Mouse (Mus musculus) mesoderm, embryonic 11.5 days (tissue): ENCODE results near the gene Eif1ad.
A peak's percentile ranks its signal among the peaks of the same experiment; 100 is the strongest.
"Not testable (repeated sequence)": the region's sequence is repeated elsewhere in the genome, so short reads cannot be mapped to it uniquely, and the experiment has no call there.

Experiments used
- DNase-seq: peaks from one replicate; pipeline ENCODE4 v3.0.0-alpha.2; 2012; ENCODE audit warnings: low read depth, low spot score

Eif1ad gene

DNA sequence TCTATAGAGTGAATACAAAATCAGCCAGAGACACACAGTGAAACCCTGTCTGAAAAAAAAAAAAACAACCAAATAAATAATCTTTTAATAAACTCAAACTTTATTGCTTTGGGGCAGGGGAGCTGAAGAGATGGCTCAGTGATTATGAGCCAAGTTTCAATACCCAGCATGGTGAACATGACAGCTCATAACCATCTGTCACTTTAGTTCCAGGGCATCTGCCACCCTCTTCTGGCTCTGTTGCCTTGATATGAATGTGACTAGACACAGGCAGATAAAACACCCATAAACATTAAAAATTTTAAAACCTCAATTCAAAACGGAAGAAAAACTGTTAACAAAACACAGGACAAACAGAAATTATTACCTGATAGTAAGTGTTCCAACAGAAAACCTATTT lies 10.9 kb downstream of the Eif1ad start:
- no peak for DNase-seq

GRCm38 (mm10) chr19:5383326-5383725 lies 16.8 kb downstream of the Eif1ad start:
- DNase-seq, result no peak

GRCm38 (mm10) chr19:5384715-5385114 lies 18.2 kb downstream of the Eif1ad start:
- DNase-seq, result no peak

GRCm38 (mm10) chr19:5388011-5388441 lies 21.5 kb downstream of the Eif1ad start:
- DNase-seq, result no peak

DNA sequence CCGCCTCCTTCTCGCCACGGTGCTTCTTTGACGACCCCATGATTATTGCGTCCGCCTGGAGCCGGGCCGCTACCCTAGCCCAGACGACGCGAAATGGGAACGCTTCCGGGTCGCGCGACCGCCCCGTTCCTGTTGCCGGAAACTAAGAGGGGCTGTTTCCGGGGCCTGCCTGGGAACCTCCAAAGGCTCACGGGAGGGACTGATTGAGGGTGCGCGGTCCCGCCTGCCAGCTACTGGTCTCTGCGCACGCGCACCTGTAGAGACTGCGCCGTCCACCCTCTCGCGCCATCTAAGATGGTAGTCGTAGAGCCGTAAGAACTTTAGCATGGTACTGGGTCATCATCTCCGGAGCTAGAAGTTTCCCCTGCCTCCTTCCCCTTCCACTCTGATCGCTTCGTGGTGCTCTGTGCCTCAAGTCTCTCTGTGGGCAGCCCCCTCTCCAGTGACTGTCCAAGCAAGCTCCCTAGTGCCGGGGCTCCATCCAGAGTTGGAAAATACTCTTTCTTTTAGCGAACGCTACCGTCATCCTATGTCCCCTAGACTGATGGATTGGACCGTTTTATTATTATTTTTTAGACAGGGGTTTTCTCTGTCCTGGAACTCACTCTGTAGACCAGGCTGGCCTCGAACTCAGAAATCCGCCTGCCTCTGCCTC lies 22.2 kb downstream of the Eif1ad start, which contains the start of gene Sart1:
Gene Sart1, minus strand, starts transcription at position 116 of the 655 bp plus-strand sequence.
- peak; percentile 96 for DNase-seq

DNA sequence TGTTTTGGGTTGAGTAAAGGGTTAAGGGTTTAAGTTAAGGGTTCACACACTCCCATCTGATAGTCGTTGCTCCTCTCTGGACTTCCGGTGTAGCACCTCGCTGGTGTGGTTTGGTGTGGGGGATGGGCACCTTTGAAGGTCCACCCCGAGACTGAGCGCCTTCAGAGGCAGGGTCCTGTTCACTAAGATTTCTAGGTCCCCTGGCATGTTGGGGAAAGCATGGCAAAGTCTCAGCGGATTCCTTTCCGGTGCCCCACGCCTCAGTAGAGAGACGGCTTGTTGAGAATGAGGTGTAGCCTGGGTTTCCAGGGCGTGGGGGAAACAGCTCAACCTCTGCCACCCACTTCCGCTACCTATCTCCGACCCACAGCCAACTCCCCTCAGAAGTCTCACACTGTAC lies 23.1 kb downstream of the Eif1ad start:
- no peak for DNase-seq

GRCm38 (mm10) chr19:5390416-5390815 lies 23.9 kb downstream of the Eif1ad start:
- no peak for DNase-seq

GRCm38 (mm10) chr19:5392892-5393291 lies 26.4 kb downstream of the Eif1ad start:
- no peak for DNase-seq

- DNase-seq, result no peak
Observed at GRCm38 (mm10) chr19:5394168-5394567, 27.6 kb downstream of the Eif1ad start.

DNA sequence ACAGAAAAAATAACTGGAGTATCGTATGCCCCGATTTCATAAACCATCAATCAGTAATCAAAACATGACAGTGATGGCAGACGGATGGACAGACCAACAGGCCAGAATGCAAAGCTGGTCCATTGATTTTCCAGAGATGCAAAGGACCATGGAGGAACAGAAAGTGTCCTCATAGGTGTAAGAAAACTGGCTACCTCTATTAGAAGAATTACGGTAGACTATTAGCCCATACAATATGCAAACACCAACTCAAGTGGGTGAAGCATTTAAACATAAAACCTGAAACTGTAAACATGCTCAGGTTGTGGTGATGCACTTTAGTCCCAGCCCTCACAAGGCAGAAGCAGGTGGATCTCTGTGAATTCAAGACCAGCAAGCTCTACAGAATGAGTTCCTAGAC lies 28.8 kb downstream of the Eif1ad start:
- no peak for DNase-seq

DNA sequence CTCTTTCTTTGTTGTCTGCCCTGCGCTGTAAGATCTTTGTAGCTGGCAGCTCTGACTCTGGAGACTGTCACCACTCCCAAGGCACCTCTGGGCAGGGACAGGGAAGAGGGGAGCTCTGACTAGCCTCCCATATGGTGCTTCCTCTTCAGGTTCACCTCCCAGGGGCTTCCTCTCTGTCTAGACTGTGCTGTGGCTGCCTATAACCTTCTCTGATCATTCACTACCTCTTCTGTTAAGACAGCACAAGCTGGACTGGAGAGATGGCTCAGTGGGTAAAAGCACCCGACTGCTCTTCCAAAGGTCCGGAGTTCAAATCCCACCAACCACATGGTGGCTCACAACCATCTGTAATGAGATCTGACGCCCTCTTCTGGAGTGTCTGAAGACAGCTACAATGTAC lies 34.5 kb downstream of the Eif1ad start:
- not testable (repeated sequence) for DNase-seq

- DNase-seq, result no peak
Observed at GRCm38 (mm10) chr19:5402293-5402692, 35.8 kb downstream of the Eif1ad start, which contains the start of gene Tsga10ip. TSS of gene Tsga10ip (minus strand) at chr19:5402526.

DNA sequence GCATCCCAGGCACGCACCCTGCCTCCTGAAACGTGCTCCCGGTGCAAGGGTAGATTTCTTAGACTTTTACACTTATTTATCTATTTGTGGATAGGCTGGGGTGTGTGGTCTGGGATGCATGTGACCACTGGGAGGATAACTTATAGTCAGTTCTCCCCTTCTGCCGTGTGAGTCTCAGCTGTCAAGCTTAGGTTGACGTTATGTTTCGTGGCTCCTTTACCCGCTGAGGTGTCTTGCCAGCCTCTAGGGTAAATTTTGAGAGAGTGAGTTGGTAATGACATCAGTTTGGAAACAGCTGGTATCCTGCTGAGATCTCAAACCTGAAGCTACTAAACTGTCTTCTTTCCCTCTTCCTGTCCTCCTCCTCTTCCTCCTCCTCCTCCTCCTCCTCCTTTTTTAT lies 39.4 kb downstream of the Eif1ad start:
- DNase-seq, result no peak

GRCm38 (mm10) chr19:5406531-5407126 lies 40.1 kb downstream of the Eif1ad start:
- not testable (repeated sequence) for DNase-seq

- DNase-seq, result no peak
Observed at GRCm38 (mm10) chr19:5407133-5407532, 40.6 kb downstream of the Eif1ad start.

GRCm38 (mm10) chr19:5408057-5409001 lies 41.8 kb downstream of the Eif1ad start:
- DNase-seq, result no peak

GRCm38 (mm10) chr19:5409068-5409467 lies 42.5 kb downstream of the Eif1ad start:
- no peak for DNase-seq

DNA sequence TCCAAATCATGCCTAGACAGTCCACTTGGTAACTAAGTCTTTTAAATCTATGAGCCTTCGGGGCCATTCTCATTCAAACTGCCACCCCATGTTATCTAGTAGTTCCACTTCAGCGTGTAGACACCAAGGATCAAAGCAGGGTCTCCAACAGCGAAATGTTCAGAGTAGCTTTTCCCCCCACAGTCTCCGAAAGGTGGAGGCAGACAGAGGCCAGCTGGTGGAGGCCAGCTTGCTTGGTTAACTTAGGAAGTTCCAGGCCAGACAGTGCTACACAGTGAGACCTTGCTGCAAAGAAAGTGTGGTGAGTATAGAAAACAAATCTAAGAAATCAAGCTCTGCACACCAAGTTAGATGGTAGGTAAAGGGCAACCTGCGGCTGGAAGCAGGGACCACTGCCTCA lies 44.1 kb downstream of the Eif1ad start:
- DNase-seq, result no peak

DNA sequence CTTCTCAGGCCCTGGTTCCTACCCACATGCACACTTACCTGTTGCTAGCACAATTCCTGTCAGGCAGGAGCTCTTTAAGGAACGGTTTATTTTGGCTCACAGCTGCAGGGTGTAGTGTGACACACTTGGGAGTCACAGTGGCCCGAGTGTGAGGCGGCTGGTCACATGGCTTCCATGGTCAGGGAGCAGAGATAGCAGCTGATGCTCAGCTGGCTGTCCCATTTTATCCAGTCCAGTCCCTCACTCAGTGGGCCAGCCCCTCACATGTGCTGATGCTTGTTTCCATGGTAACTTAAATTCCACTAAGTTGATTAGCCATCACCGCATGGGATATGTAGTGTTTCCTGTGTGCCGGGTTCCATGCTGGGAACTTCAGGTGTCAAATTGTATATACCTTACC lies 45.4 kb downstream of the Eif1ad start:
- no peak for DNase-seq

DNA sequence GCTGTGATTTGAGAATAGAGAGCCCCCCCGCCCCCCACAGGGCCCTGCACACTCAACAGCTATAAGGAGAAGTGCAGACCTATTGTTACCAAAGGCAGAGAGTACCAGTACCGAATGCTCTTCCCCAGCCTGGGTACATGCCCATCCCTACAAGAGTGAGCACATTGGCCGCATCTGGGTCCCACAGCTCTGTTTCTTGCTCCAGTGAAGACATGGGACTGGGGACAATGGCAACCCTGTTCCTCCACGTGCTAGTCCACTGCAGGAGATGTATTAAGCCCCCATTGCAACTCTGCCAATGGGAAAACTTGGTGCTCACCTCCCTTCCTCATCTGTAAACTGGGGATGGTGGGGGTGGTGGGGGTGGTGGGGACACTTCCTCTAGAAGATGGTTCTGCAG lies 47.3 kb downstream of the Eif1ad start:
- no peak for DNase-seq

GRCm38 (mm10) chr19:5414534-5414957 lies 48.0 kb downstream of the Eif1ad start:
- DNase-seq, result no peak
